Mouse (Mus musculus) stomach, embryonic 15.5 days (tissue): ENCODE measurements at regions not wholly inside any gene's neighbourhood (a gene's known extent, or its start where the extent isn't known, plus 50 kb on each side); places are given as distances from the start of the nearest gene placed in this dataset.
A peak's percentile ranks its signal among the peaks of the same experiment; 100 is the strongest.

Experiments
- ATAC-seq: fragments of 200-750 bp; cut with Nextera tagmentation; 2 replicates; pipeline ENCODE4 v1.8.0; 2017; ENCODE audit warnings: low read depth, moderate number of reproducible peaks, moderate TSS enrichment; ENCODE audit not compliant: insufficient read depth, low FRiP score
- H3K27ac ChIP-seq: fragments of 300-500 bp; sonication (generic); 2 replicates; pipeline ENCODE4 v1.5.1; 2015; ENCODE audit warnings: mild to moderate bottlenecking, inconsistent platforms
- H3K27me3 ChIP-seq: fragments of 300-500 bp; sonication (generic); replicated peaks from 2 replicates; pipeline ENCODE4 v1.6.1; 2015; ENCODE audit warnings: inconsistent platforms
- H3K36me3 ChIP-seq: fragments of 300-500 bp; sonication (generic); 2 replicates; pipeline ENCODE4 v1.6.1; 2015; ENCODE audit warnings: inconsistent platforms
- H3K4me1 ChIP-seq: fragments of 300-500 bp; sonication (generic); 2 replicates; pipeline ENCODE4 v1.6.1; 2015; ENCODE audit warnings: inconsistent platforms
- H3K4me2 ChIP-seq: fragments of 300-500 bp; sonication (generic); 2 replicates; pipeline ENCODE4 v1.6.1; 2015; ENCODE audit warnings: mild to moderate bottlenecking, inconsistent platforms
- H3K4me3 ChIP-seq: fragments of 300-500 bp; sonication (generic); replicated peaks from 2 replicates; pipeline ENCODE4 v1.5.1; 2015; ENCODE audit warnings: inconsistent platforms
- H3K9ac ChIP-seq: fragments of 300-500 bp; sonication (generic); 2 replicates; pipeline ENCODE4 v1.6.1; 2015; ENCODE audit warnings: inconsistent platforms
- H3K9me3 ChIP-seq: fragments of 300-500 bp; sonication (generic); 2 replicates; pipeline ENCODE4 v1.6.1; 2016; ENCODE audit warnings: inconsistent platforms
- WGBS: fragments of 180-500 bp; shearing (Covaris S2); methylation state at CpG from one replicate; pipeline ENCODE4 v1.1.7; 2015; 5-methylcytosine and 5-hydroxymethylcytosine counted together

DNA sequence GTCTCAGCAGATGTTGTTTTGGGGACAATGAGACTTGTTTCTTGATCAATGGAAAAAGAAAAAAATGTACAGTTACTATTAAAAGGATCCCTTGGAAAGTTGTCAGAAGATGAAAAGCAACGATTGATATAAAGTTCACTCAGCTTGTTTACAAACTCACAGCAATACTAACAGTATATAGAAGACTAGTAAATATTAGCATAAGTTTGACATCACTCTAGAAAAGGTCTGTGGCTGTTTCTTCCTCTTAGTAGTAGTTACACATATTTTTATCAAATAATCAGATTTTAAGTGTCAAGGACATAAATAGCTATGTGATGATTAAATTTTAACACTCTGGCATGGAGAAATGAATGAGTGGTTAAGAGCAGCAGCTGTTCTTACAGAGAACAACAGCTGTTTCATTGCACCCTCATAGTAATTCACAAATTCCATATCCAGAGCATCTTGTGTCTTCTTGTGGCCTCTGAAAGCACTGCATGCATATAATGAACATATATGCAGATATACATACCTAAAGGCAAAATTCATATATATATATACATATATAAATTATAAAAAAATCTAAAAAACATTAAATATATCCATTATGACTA is 179.1 kb upstream of the Pcdh10 start:
- Histone ChIP-seq H3K4me1 (no peaks in the 10 kb centered on the region), H3K36me3 (no peaks in the 10 kb centered on the region), H3K27me3 (no peaks in the 10 kb centered on the region), H3K27ac (no peak overlapping the region), H3K4me2 (no peak overlapping the region), H3K9ac (no peak overlapping the region), H3K9me3 (no peaks in the 10 kb centered on the region), H3K4me3 (no peak overlapping the region)
- ATAC-seq = no peak
- WGBS = 58% methylated on average over 1 of the region's 1 CpGs

GRCm38 (mm10) chr3:45204392-45205043 is 173.7 kb upstream of the Pcdh10 start:
- WGBS = 44% methylated on average over 2 of the region's 2 CpGs
- Histone ChIP-seq H3K36me3 (no peaks in the 10 kb centered on the region), H3K9ac (no peak overlapping the region), H3K27ac (0 out of 2 replicates have a peak overlapping the region, but pooled peaks have one; percentile 11), H3K4me3 (no peak overlapping the region), H3K27me3 (no peaks in the 10 kb centered on the region), H3K4me1 (no peaks in the 10 kb centered on the region), H3K4me2 (no peak overlapping the region), H3K9me3 (no peaks in the 10 kb centered on the region)
- peak; percentile 56; the same call in 1 of the 2 replicates for ATAC-seq

DNA sequence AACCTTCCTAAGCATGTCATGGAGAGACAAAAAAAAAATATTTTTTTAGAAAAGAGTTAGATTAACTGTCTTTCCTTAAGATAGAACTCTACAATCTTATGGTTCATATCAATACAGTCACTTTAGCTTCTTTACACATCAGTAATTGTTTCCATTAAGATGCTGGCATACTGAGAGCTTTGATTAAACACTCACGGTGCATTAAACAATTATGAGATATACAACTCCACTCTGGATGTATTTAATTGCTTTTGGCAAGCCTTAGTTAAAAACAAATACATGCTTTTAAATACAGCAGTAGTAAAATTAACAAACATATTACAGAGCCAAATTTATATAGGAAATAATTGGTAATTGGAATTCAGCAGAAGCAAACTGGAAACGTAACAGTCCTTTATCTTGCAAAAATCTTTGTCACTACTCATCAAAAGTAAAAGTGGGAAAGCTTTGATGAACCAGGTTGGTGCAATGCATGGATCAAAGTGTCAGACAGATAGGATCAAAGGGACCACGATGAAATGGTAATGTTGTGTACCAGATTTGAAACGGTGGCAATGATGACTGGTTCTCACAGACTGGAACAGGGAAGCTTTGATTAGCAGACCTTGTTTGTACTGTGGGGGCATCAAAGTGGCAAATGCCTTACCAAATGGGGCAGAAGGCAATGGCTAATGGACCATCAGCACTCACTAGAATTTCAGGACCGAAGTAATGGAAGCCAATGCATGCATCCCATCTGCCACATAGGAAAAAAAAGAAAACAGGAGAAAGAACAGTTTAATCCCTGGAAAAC is 146.4 kb upstream of the Pcdh10 start:
- 63% methylated on average over 5 of the region's 5 CpGs for WGBS
- Histone ChIP-seq H3K4me2 (no peak overlapping the region), H3K9me3 (no peaks in the 10 kb centered on the region), H3K4me3 (no peak overlapping the region), H3K4me1 (no peaks in the 10 kb centered on the region), H3K27ac (no peak overlapping the region), H3K27me3 (no peaks in the 10 kb centered on the region), H3K36me3 (no peaks in the 10 kb centered on the region), H3K9ac (no peak overlapping the region)
- no peak for ATAC-seq

DNA sequence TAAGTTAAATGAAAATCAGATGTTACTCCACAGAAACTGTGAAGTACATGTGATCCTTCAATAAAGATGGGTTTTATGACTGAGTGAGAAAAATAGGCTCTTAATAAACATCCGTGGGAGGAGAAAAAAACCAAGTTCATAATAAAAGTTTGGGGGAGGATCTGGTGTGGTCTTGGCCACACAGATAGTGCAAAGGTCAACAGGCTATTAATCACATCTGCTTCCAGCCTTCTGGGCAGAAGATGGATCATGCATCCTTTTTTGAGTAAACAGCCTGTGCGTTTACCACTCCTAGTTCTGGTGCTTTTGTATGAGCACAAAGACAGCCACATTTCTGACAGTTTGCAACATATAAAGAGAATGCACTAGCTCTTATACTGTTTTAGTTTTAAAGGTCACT is 139.7 kb upstream of the Pcdh10 start:
- Histone ChIP-seq H3K27me3 (no peaks in the 10 kb centered on the region), H3K9me3 (no peaks in the 10 kb centered on the region), H3K4me1 (no peaks in the 10 kb centered on the region), H3K4me3 (no peak overlapping the region), H3K27ac (no peak overlapping the region), H3K9ac (no peak overlapping the region), H3K36me3 (no peaks in the 10 kb centered on the region), H3K4me2 (no peak overlapping the region)
- ATAC-seq = no peak
- WGBS = 28% methylated on average over 2 of the region's 2 CpGs

DNA sequence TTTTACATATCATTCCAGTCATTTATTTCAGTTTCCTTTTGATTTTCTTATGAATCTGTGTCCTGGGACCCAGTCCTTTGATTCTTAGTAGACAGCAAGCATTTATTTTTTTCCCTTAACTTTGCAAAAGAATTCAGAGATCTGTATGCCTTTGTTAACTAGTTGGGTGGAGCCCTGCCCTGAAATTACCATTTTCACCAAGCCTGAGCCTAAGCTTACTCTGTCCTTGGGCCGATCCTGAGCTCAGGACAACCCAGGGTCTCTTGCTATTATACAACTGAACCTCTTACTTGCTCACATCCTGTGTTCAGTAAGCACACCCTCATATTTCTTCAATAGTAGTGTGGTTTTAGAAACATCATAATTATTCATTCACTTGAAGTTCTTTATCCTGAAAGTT is 132.7 kb upstream of the Pcdh10 start:
- 59% methylated on average over 1 of the region's 1 CpGs for WGBS
- Histone ChIP-seq H3K9me3 (no peaks in the 10 kb centered on the region), H3K36me3 (no peaks in the 10 kb centered on the region), H3K27ac (no peak overlapping the region), H3K9ac (no peak overlapping the region), H3K4me1 (no peaks in the 10 kb centered on the region), H3K4me3 (no peak overlapping the region), H3K27me3 (no peaks in the 10 kb centered on the region), H3K4me2 (no peak overlapping the region)
- ATAC-seq = no peak

DNA sequence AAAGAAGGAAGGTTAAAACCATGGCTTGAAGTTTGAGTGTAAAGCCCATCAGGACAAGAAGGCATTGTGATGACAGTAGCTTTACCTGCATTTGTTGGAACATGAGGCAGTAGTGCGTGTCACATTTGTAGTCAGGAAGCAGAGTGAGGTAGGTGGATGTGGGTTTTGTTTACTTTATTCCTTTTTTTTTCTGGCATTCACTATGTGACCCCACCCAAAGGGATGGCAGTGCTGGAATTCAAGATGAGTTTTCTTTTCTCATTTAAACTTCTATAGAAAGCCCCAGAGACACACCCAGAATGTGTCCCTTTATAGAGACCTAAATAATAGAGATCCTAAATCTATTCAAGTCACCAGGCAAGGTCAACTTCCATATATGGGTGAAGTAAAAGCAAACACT is 131.6 kb upstream of the Pcdh10 start:
- Histone ChIP-seq H3K36me3 (no peaks in the 10 kb centered on the region), H3K4me1 (no peaks in the 10 kb centered on the region), H3K4me3 (no peak overlapping the region), H3K9ac (no peak overlapping the region), H3K9me3 (no peaks in the 10 kb centered on the region), H3K4me2 (no peak overlapping the region), H3K27me3 (no peaks in the 10 kb centered on the region), H3K27ac (no peak overlapping the region)
- 71% methylated on average over 1 of the region's 1 CpGs for WGBS
- no peak for ATAC-seq

GRCm38 (mm10) chr3:45276783-45277182 is 101.4 kb upstream of the Pcdh10 start:
- Histone ChIP-seq H3K4me2 (no peak overlapping the region), H3K27ac (no peak overlapping the region), H3K27me3 (no peaks in the 10 kb centered on the region), H3K4me1 (no peaks in the 10 kb centered on the region), H3K36me3 (no peaks in the 10 kb centered on the region), H3K4me3 (no peak overlapping the region), H3K9me3 (no peaks in the 10 kb centered on the region), H3K9ac (no peak overlapping the region)
- WGBS = 82% methylated on average over 6 of the region's 6 CpGs
- no peak for ATAC-seq

GRCm38 (mm10) chr3:45297242-45297853 is 80.8 kb upstream of the Pcdh10 start:
- Histone ChIP-seq H3K27me3 (no peaks in the 10 kb centered on the region), H3K4me3 (no peak overlapping the region), H3K4me1 (no peaks in the 10 kb centered on the region), H3K27ac (no peak overlapping the region), H3K4me2 (no peak overlapping the region), H3K36me3 (no peaks in the 10 kb centered on the region), H3K9me3 (no peaks in the 10 kb centered on the region), H3K9ac (no peak overlapping the region)
- ATAC-seq = no peak
- 69% methylated on average over 12 of the region's 12 CpGs for WGBS

DNA sequence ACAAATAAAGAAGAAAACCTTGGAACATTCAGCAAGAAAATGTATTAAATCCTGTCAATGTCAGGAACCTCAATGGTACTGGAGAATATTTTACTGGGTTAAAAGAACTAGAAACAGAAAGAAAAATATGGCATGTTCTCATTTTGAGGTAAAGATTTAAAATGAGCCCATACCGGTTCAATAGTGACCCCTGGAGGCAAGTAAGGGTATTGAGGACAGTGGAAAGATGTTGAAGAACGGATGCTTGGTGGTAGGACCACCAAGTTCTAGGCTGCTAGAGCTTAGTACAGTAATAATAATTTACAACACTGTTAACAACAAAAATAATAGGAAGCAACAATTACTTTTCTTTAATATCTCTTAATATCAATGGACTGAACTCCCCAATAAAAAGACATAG is 58.9 kb upstream of the Pcdh10 start:
- Histone ChIP-seq H3K9me3 (no peaks in the 10 kb centered on the region), H3K9ac (no peak overlapping the region), H3K4me3 (no peak overlapping the region), H3K27me3 (no peaks in the 10 kb centered on the region), H3K27ac (no peak overlapping the region), H3K4me1 (no peaks in the 10 kb centered on the region), H3K4me2 (no peak overlapping the region), H3K36me3 (no peaks in the 10 kb centered on the region)
- no peak for ATAC-seq
- WGBS = 46% methylated on average over 2 of the region's 2 CpGs
